Mouse (Mus musculus) limb, embryonic 12.5 days (tissue): ENCODE results near the gene Plekhh3. TPM values are rescaled to one million over a fixed set of nuclear protein-coding genes. Genes with fewer than 3 reads are reported as not detected.

ENCODE experiments used
- microRNA-seq: library from miRNA; unstranded; fragments of <30 nt; microRNA quantifications from one replicate; pipeline ENCODE4, GENCODE M21; 2017
- polyA plus RNA-seq: library from polyadenylated mRNA; unstranded; fragments of >200 nt; fragmentation: Nextera tagmentation; extraction: Ambion mirVana; gene quantifications from 2 replicates; pipeline ENCODE4 v1.2.1, GENCODE M21; 2016

Gene Plekhh3
- polyA plus RNA-seq, 1 experiment from 2014 or later, result 5.3 TPM

Small RNA genes within 50 kb of the gene (microRNA-seq; reads per million reads assigned to microRNA genes)
- gene Gm27626, result not detected

Other genes with a start within 250 kb of the Plekhh3 start
- 40.5 and 40.8 TPM in 2 replicates for gene Stat3, start 231.8 kb downstream of the Plekhh3 start, polyA plus RNA-seq
- 38.4 and 48.2 TPM in 2 replicates for gene Cavin1, start 200.5 kb downstream of the Plekhh3 start, polyA plus RNA-seq
- 26.9 and 29.4 TPM in 2 replicates for gene Atp6v0a1, start 161.9 kb downstream of the Plekhh3 start, polyA plus RNA-seq
- 8.0 and 8.1 TPM in 2 replicates for gene Naglu, start 101.3 kb downstream of the Plekhh3 start, polyA plus RNA-seq
- gene Hsd17b1, start 92.9 kb downstream of the Plekhh3 start, polyA plus RNA-seq, result not detected in 2 replicates
- 43.6 and 46.5 TPM in 2 replicates for gene Coasy, start 88.8 kb downstream of the Plekhh3 start, polyA plus RNA-seq
- gene Mlx, start 84.1 kb downstream of the Plekhh3 start, polyA plus RNA-seq, result 40.4 and 43.1 TPM in 2 replicates
- 54.3 and 55.7 TPM in 2 replicates for gene Psmc3ip, start 75.9 kb downstream of the Plekhh3 start, polyA plus RNA-seq
- gene Retreg3, start 51.5 kb downstream of the Plekhh3 start, polyA plus RNA-seq, result 18.8 and 19.1 TPM in 2 replicates
- gene Tubg1, start 51.4 kb downstream of the Plekhh3 start, polyA plus RNA-seq, result 87.6 and 90.7 TPM in 2 replicates
- 6.3 and 6.4 TPM in 2 replicates for gene Tubg2, start 15.4 kb downstream of the Plekhh3 start, polyA plus RNA-seq
- 0.24 and 0.27 TPM in 2 replicates for gene Cntnap1, start 828 bp downstream of the Plekhh3 start, polyA plus RNA-seq
- 0.24 TPM in 1 of 2 replicates, not detected in the other for gene Ccr10, start 4.1 kb upstream of the Plekhh3 start, polyA plus RNA-seq
- 14.2 and 16.4 TPM in 2 replicates for gene Ezh1, start 55.1 kb upstream of the Plekhh3 start, polyA plus RNA-seq
- gene Ramp2, start 74.7 kb upstream of the Plekhh3 start, polyA plus RNA-seq, result 53.0 and 61.5 TPM in 2 replicates
- gene Vps25, start 82.4 kb upstream of the Plekhh3 start, polyA plus RNA-seq, result 94.1 and 104 TPM in 2 replicates
- gene Wnk4, start 89.2 kb upstream of the Plekhh3 start, polyA plus RNA-seq, result 9.4 and 12.4 TPM in 2 replicates
- 1.0 and 1.6 TPM in 2 replicates for gene Cntd1, start 107.7 kb upstream of the Plekhh3 start, polyA plus RNA-seq
- gene Coa3, start 107.8 kb upstream of the Plekhh3 start, polyA plus RNA-seq, result 193 and 204 TPM in 2 replicates
- 126 and 129 TPM in 2 replicates for gene Becn1, start 130.9 kb upstream of the Plekhh3 start, polyA plus RNA-seq
- gene Psme3, start 144.9 kb upstream of the Plekhh3 start, polyA plus RNA-seq, result 154 and 167 TPM in 2 replicates
- gene Aoc2, start 153.7 kb upstream of the Plekhh3 start, polyA plus RNA-seq, result 2.0 and 2.3 TPM in 2 replicates
- gene Aoc3, start 159.3 kb upstream of the Plekhh3 start, polyA plus RNA-seq, result 0.05 TPM in 1 of 2 replicates, not detected in the other
- gene G6pc, start 196.2 kb upstream of the Plekhh3 start, polyA plus RNA-seq, result not detected in 2 replicates
- 86.6 and 94.2 TPM in 2 replicates for gene Aarsd1, start 246.3 kb upstream of the Plekhh3 start, polyA plus RNA-seq